Mouse (Mus musculus): ENCODE results near the gene D10Wsu102e. TPM values are rescaled to one million over a fixed set of nuclear protein-coding genes. Genes with fewer than 3 reads are reported as not detected.

D10Wsu102e gene
- polyA plus RNA-seq, 1 experiment from 2014 or later: 0.41 TPM

DNA sequence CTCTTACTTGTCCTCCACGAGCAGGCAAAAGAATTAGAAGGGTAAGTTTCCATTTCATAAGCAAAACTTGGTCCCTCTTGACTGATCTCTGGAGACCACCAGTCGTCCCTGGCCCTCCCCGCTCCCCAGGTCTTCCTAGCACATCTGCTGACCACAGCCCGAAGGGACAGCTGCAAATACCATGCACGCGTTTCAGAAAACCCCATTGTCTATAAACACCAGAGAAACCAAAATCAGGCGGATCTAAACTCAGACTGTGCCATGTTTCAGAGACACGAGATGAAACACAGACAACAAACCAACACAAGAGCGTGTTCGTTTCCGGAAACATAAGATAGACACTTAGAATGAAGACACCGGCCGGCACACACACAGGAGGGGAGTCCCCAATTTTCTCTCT, 115.2 kb downstream of the D10Wsu102e start:
- H3K9me3 ChIP-seq (ENCODE audit: control insufficient read depth, low read length): no peaks in the 10 kb centered on the region
- H3K27ac ChIP-seq (replicated peaks in 1 of 2; ENCODE audit: control insufficient read depth in 1 of 2, insufficient read depth in 1 of 2, low read depth in 2 of 2, low read length in 2 of 2): no peak overlapping the region
- 92% methylated on average over 13 of the region's 13 CpGs for WGBS
- no peak overlapping the region for H3K4me2 ChIP-seq (ENCODE audit: low read length)
- H3K9ac ChIP-seq (ENCODE audit: low read length): no peak overlapping the region
- no peaks in the 10 kb centered on the region for H3K27me3 ChIP-seq (ENCODE audit: control insufficient read depth, insufficient read depth, low read length)
- H3K4me1 ChIP-seq (ENCODE audit: control insufficient read depth in 2 of 2, insufficient read depth in 2 of 2, low read length in 2 of 2): no peaks in the 10 kb centered on the region
- no peaks in the 10 kb centered on the region for H3K36me3 ChIP-seq (ENCODE audit: control insufficient read depth, insufficient read depth, low read length)
- no peak overlapping the region for H3K4me3 ChIP-seq (ENCODE audit: control insufficient read depth in 1 of 2, insufficient read depth in 1 of 2, low read depth in 1 of 2, low read length in 2 of 2)
- no peak for ATAC-seq (ENCODE audit: insufficient number of reproducible peaks, insufficient read depth, low FRiP score, low read depth)

GRCm38 (mm10) chr10:83477286-83477685, 117.3 kb downstream of the D10Wsu102e start:
- no peak for ATAC-seq (ENCODE audit: insufficient number of reproducible peaks, insufficient read depth, low FRiP score, low read depth)
- no peaks in the 10 kb centered on the region for H3K36me3 ChIP-seq (ENCODE audit: control insufficient read depth, insufficient read depth, low read length)
- no peak overlapping the region for H3K4me2 ChIP-seq (ENCODE audit: low read length)
- no peak overlapping the region for H3K9ac ChIP-seq (ENCODE audit: low read length)
- no peaks in the 10 kb centered on the region for H3K4me1 ChIP-seq (ENCODE audit: control insufficient read depth in 2 of 2, insufficient read depth in 2 of 2, low read length in 2 of 2)
- H3K27ac ChIP-seq (replicated peaks in 1 of 2; ENCODE audit: control insufficient read depth in 1 of 2, insufficient read depth in 1 of 2, low read depth in 2 of 2, low read length in 2 of 2): no peak overlapping the region
- 86% methylated on average over 5 of the region's 5 CpGs for WGBS
- no peaks in the 10 kb centered on the region for H3K27me3 ChIP-seq (ENCODE audit: control insufficient read depth, insufficient read depth, low read length)
- H3K9me3 ChIP-seq (ENCODE audit: control insufficient read depth, low read length): no peaks in the 10 kb centered on the region
- H3K4me3 ChIP-seq (ENCODE audit: control insufficient read depth in 1 of 2, insufficient read depth in 1 of 2, low read depth in 1 of 2, low read length in 2 of 2): no peak overlapping the region

DNA sequence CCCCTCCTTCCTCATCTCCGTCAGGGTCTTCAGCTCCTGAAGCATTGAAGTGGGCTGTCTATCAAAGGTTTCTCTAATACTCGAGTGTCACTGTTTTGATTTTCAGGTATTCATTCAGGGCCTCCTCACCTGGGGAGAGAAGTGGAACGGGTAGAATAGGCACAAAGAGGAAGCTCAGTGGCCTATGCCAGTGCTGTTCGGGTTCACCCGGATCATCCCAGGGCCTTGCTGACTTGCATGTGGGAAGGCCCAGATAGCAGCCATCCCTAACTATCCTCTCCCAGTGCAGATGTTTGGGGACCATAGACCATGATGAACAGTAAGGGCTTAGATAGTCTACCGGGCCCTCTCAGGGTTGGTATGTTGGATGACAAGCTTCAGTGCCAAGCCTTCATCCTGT, 130.5 kb downstream of the D10Wsu102e start:
- no peak for ATAC-seq (ENCODE audit: insufficient number of reproducible peaks, insufficient read depth, low FRiP score, low read depth)
- no peak overlapping the region for H3K4me2 ChIP-seq (ENCODE audit: low read length)
- H3K9me3 ChIP-seq (ENCODE audit: control insufficient read depth, low read length): no peaks in the 10 kb centered on the region
- no peaks in the 10 kb centered on the region for H3K27me3 ChIP-seq (ENCODE audit: control insufficient read depth, insufficient read depth, low read length)
- H3K27ac ChIP-seq (replicated peaks in 1 of 2; ENCODE audit: control insufficient read depth in 1 of 2, insufficient read depth in 1 of 2, low read depth in 2 of 2, low read length in 2 of 2): no peak overlapping the region
- no peaks in the 10 kb centered on the region for H3K4me1 ChIP-seq (ENCODE audit: control insufficient read depth in 2 of 2, insufficient read depth in 2 of 2, low read length in 2 of 2)
- 82% methylated on average over 6 of the region's 6 CpGs for WGBS
- no peak overlapping the region for H3K9ac ChIP-seq (ENCODE audit: low read length)
- peaks cover 39% of the 10 kb centered on the region for H3K36me3 ChIP-seq (ENCODE audit: control insufficient read depth, insufficient read depth, low read length)
- H3K4me3 ChIP-seq (ENCODE audit: control insufficient read depth in 1 of 2, insufficient read depth in 1 of 2, low read depth in 1 of 2, low read length in 2 of 2): no peak overlapping the region

GRCm38 (mm10) chr10:83497321-83497720, 137.3 kb downstream of the D10Wsu102e start:
- Histone ChIP-seq H3K36me3 (ENCODE audit: control insufficient read depth, insufficient read depth, low read length) (0 out of 2 replicates have a peak, but pooled peaks cover 7% of the 10 kb centered on the region), H3K9me3 (ENCODE audit: control insufficient read depth, low read length) (no peaks in the 10 kb centered on the region), H3K27ac (replicated peaks in 1 of 2; ENCODE audit: control insufficient read depth in 1 of 2, insufficient read depth in 1 of 2, low read depth in 2 of 2, low read length in 2 of 2) (no peak overlapping the region), H3K9ac (ENCODE audit: low read length) (no peak overlapping the region), H3K27me3 (ENCODE audit: control insufficient read depth, insufficient read depth, low read length) (no peaks in the 10 kb centered on the region), H3K4me3 (ENCODE audit: control insufficient read depth in 1 of 2, insufficient read depth in 1 of 2, low read depth in 1 of 2, low read length in 2 of 2) (no peak overlapping the region), H3K4me1 (ENCODE audit: control insufficient read depth in 2 of 2, insufficient read depth in 2 of 2, low read length in 2 of 2) (no peaks in the 10 kb centered on the region), H3K4me2 (ENCODE audit: low read length) (no peak overlapping the region)
- WGBS: 89% methylated on average over 13 of the region's 13 CpGs
- no peak for ATAC-seq (ENCODE audit: insufficient number of reproducible peaks, insufficient read depth, low FRiP score, low read depth)

- Histone ChIP-seq H3K27me3 (ENCODE audit: control insufficient read depth, insufficient read depth, low read length) (no peaks in the 10 kb centered on the region), H3K27ac (replicated peaks in 1 of 2; ENCODE audit: control insufficient read depth in 1 of 2, insufficient read depth in 1 of 2, low read depth in 2 of 2, low read length in 2 of 2) (no peak overlapping the region), H3K36me3 (ENCODE audit: control insufficient read depth, insufficient read depth, low read length) (peaks cover 19% of the 10 kb centered on the region), H3K4me3 (ENCODE audit: control insufficient read depth in 1 of 2, insufficient read depth in 1 of 2, low read depth in 1 of 2, low read length in 2 of 2) (no peak overlapping the region), H3K9me3 (ENCODE audit: control insufficient read depth, low read length) (no peaks in the 10 kb centered on the region), H3K4me1 (ENCODE audit: control insufficient read depth in 2 of 2, insufficient read depth in 2 of 2, low read length in 2 of 2) (no peaks in the 10 kb centered on the region), H3K9ac (ENCODE audit: low read length) (no peak overlapping the region), H3K4me2 (ENCODE audit: low read length) (no peak overlapping the region)
- ATAC-seq (ENCODE audit: insufficient number of reproducible peaks, insufficient read depth, low FRiP score, low read depth): no peak
- 62% methylated on average over 8 of the region's 8 CpGs for WGBS
These were observed 149.1 kb downstream of the D10Wsu102e start for GRCm38 (mm10) chr10:83508962-83509660.

GRCm38 (mm10) chr10:83511304-83511703, 151.3 kb downstream of the D10Wsu102e start:
- H3K9me3 ChIP-seq (ENCODE audit: control insufficient read depth, low read length): no peaks in the 10 kb centered on the region
- 71% methylated on average over 5 of the region's 5 CpGs for WGBS

DNA sequence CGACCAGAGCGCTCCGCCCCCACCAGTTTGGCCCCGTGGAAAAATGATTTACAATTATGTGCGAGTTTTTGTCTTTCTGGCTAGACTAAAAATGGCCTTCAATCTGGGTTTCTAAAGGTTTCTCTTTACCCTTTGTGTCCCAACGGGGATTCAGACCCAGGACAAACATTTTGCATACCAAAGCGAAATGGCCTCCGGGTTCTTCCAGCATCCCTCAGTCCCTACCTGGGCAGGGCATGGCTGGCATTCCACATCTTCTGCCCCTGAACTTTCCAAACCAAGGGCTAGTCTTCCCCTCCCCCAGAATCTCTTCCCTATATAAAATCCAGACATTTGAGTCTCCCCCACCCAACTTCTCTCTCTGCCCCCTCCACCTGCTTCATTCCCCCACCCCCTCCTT, 153.7 kb downstream of the D10Wsu102e start:
- Histone ChIP-seq H3K9ac (ENCODE audit: low read length) (no peak overlapping the region), H3K4me3 (ENCODE audit: control insufficient read depth in 1 of 2, insufficient read depth in 1 of 2, low read depth in 1 of 2, low read length in 2 of 2) (no peak overlapping the region), H3K27ac (replicated peaks in 1 of 2; ENCODE audit: control insufficient read depth in 1 of 2, insufficient read depth in 1 of 2, low read depth in 2 of 2, low read length in 2 of 2) (no peak overlapping the region), H3K36me3 (ENCODE audit: control insufficient read depth, insufficient read depth, low read length) (peaks cover 29% of the 10 kb centered on the region), H3K4me1 (ENCODE audit: control insufficient read depth in 2 of 2, insufficient read depth in 2 of 2, low read length in 2 of 2) (no peaks in the 10 kb centered on the region), H3K27me3 (ENCODE audit: control insufficient read depth, insufficient read depth, low read length) (no peaks in the 10 kb centered on the region), H3K4me2 (ENCODE audit: low read length) (no peak overlapping the region), H3K9me3 (ENCODE audit: control insufficient read depth, low read length) (no peaks in the 10 kb centered on the region)
- ATAC-seq (ENCODE audit: insufficient number of reproducible peaks, insufficient read depth, low FRiP score, low read depth): no peak
- 84% methylated on average over 8 of the region's 8 CpGs for WGBS

More at GRCm38 (mm10) chr10:83511304-83511703, 151.3 kb downstream of the D10Wsu102e start:
- no peak overlapping the region for H3K4me2 ChIP-seq (ENCODE audit: low read length)
- H3K9ac ChIP-seq (ENCODE audit: low read length): no peak overlapping the region
- no peak overlapping the region for H3K4me3 ChIP-seq (ENCODE audit: control insufficient read depth in 1 of 2, insufficient read depth in 1 of 2, low read depth in 1 of 2, low read length in 2 of 2)
- H3K27me3 ChIP-seq (ENCODE audit: control insufficient read depth, insufficient read depth, low read length): no peaks in the 10 kb centered on the region
- no peak for ATAC-seq (ENCODE audit: insufficient number of reproducible peaks, insufficient read depth, low FRiP score, low read depth)
- no peak overlapping the region for H3K27ac ChIP-seq (replicated peaks in 1 of 2; ENCODE audit: control insufficient read depth in 1 of 2, insufficient read depth in 1 of 2, low read depth in 2 of 2, low read length in 2 of 2)
- no peaks in the 10 kb centered on the region for H3K4me1 ChIP-seq (ENCODE audit: control insufficient read depth in 2 of 2, insufficient read depth in 2 of 2, low read length in 2 of 2)
- peaks cover 19% of the 10 kb centered on the region for H3K36me3 ChIP-seq (ENCODE audit: control insufficient read depth, insufficient read depth, low read length)

GRCm38 (mm10) chr10:83520990-83521389, 161.0 kb downstream of the D10Wsu102e start:
- ATAC-seq (ENCODE audit: insufficient number of reproducible peaks, insufficient read depth, low FRiP score, low read depth): no peak
- 75% methylated on average over 4 of the region's 4 CpGs for WGBS
- Histone ChIP-seq H3K9me3 (ENCODE audit: control insufficient read depth, low read length) (no peaks in the 10 kb centered on the region), H3K27ac (replicated peaks in 1 of 2; ENCODE audit: control insufficient read depth in 1 of 2, insufficient read depth in 1 of 2, low read depth in 2 of 2, low read length in 2 of 2) (no peak overlapping the region), H3K27me3 (ENCODE audit: control insufficient read depth, insufficient read depth, low read length) (no peaks in the 10 kb centered on the region), H3K4me2 (ENCODE audit: low read length) (no peak overlapping the region), H3K4me3 (ENCODE audit: control insufficient read depth in 1 of 2, insufficient read depth in 1 of 2, low read depth in 1 of 2, low read length in 2 of 2) (no peak overlapping the region), H3K9ac (ENCODE audit: low read length) (no peak overlapping the region), H3K36me3 (ENCODE audit: control insufficient read depth, insufficient read depth, low read length) (peaks cover 44% of the 10 kb centered on the region), H3K4me1 (ENCODE audit: control insufficient read depth in 2 of 2, insufficient read depth in 2 of 2, low read length in 2 of 2) (no peaks in the 10 kb centered on the region)

All from heart, embryonic 14.5 days (tissue).